Mouse (Mus musculus) kidney, adult 8-10 months (tissue): ENCODE measurements around the gene Ltbp2.

Source experiments
- DNase-seq, 2 experiments: peaks; one replicate each; pipeline ENCODE4 v3.0.0; 2022

Gene Ltbp2

DNA sequence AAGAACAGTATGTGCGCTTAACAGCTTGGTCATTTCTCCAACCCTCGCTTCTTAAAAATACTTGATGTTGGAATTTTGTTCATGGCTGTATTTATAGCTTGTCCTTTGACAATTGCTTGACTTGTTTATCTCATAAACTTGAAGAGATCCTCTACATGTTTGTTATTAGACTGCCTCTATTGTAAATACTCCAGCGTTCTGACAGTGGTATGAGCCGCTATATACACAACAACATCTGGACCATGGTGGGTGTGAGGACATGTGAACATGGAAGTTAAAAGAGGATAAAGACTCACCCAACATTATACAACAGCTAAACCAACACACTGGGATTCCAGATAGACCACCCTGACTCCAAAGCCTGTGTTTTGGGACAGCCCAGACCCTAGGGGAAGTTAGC, 41.6 kb downstream of the Ltbp2 start:
- DNase-seq: no peak

DNA sequence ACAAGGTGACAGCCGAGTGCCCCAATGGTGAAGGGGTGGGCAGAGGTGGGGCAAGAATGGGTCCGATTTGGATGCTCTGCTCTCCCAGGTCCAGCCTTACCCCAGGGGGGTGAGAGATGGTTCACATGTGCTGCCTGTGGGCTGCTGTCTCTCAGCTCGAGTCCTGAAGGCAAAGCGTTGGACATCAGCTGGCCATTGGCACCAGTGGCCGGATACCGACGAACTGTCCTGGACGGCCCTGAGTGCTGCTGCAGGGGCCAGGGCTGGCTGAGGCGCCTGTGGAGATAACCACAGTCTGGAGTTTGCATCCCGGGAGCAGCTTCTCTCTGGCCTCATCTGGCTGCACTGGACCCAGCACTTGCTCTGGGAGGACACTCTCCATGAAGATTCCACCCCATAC, 44.7 kb downstream of the Ltbp2 start:
- no peak for DNase-seq

DNA sequence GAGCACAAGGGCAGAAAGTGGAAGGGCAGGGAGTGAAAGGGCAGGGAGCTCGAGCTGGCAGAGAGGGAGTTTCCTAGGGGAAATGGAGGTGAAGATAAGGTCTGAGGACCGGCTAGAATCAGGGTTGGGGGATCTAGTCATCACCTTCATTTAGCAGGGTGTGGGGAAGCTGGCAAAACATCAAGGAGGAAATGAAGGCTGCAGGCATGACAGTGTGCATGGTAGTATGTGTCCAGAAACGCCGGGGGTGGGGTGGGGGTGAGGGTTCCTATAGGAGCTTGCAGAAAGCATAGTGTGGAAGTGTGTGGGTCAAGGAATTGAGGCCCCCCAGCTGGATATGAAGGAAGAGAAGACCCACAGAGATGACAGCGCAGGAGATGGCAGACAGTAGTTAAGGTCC, 45.2 kb downstream of the Ltbp2 start:
- DNase-seq: no peak

DNA sequence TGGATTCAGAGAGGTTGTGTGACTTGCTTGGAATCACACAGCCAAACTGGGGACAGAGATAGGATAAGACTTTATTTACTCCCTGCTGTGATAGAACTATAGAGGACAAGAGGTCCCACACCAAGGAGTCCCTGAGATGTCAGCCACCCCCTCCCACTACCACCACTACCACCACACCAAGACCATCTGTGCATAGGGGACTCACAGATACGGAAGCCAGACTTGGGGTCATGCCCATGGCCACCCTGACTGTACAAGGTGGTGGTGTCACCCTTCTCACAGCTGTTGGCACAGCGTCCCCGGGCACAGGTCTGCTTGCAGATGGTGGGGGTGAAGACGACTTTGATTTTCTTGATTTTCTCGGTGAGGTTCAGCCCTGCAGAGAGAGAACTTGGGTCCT, 45.9 kb downstream of the Ltbp2 start:
- DNase-seq: no peak

DNA sequence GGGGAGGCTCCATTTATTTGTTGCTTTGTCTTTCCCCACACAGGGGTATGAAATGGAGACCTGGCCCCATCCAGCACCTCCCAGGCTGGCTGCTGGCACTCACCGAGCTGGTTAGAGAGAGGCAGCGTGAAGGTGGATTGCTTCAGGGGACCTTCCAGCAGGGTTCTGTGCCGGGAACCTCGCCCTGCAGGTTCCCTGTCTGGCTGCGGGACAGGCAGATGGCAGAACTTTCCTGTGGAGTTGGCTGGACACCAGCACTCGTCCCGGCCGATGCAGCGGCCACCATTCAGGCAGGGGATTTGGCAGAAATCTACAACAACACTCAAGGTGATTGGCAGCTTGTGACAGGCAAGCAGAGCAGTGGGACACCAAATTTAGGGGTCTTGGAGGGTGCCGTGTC, 46.4 kb downstream of the Ltbp2 start:
- no peak for DNase-seq

GRCm38 (mm10) chr12:84829109-84829724, 47.1 kb downstream of the Ltbp2 start:
- no peak for DNase-seq

DNA sequence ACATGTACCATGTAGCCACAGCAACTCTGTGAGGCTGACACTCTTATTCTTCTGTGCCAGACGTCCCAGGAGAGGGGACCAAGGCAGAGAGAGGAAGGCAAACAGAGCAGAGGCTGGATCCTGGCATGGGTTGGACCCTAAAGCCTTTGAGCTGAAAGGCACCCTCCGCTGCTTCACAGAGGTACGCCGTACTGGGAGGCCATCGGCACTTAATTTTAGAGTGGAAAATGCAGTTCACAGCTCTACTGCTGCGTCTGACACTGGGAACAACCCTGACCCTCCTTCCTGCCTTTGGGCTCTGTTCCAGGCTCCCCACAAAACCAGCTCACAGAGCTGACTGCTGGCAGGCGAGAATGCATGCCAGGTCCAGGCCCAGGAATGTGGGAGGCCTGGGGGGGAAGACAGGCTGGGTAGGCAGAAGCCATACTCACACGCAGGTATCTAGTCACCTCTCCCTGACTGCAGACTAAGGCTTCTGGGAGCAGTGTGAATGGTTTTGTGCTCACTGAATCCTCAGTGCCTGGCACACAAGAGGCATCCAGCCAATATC, 48.9 kb downstream of the Ltbp2 start:
- DNase-seq: no peak

DNA sequence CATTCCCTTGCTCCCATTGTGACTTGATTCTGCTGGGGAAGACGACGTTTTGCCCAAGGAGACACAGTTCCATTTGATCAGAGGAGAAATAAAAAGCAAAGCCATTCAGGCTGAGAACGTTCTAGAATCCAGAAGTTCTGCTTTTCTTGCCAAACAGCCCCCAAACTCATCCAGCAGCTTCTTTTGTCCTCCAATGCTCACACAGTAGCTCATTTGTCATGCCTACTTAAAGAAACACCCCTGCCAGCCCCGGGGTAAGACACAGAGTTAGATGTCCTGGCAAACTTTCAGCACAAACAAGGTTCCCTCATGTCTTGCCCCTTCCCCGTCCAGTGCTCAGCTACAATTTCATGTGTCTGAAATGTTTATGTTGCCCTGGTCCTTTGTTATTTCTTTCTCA, 52.1 kb downstream of the Ltbp2 start:
- no peak for DNase-seq

GRCm38 (mm10) chr12:84823601-84824000, 52.7 kb downstream of the Ltbp2 start:
- no peak for DNase-seq

DNA sequence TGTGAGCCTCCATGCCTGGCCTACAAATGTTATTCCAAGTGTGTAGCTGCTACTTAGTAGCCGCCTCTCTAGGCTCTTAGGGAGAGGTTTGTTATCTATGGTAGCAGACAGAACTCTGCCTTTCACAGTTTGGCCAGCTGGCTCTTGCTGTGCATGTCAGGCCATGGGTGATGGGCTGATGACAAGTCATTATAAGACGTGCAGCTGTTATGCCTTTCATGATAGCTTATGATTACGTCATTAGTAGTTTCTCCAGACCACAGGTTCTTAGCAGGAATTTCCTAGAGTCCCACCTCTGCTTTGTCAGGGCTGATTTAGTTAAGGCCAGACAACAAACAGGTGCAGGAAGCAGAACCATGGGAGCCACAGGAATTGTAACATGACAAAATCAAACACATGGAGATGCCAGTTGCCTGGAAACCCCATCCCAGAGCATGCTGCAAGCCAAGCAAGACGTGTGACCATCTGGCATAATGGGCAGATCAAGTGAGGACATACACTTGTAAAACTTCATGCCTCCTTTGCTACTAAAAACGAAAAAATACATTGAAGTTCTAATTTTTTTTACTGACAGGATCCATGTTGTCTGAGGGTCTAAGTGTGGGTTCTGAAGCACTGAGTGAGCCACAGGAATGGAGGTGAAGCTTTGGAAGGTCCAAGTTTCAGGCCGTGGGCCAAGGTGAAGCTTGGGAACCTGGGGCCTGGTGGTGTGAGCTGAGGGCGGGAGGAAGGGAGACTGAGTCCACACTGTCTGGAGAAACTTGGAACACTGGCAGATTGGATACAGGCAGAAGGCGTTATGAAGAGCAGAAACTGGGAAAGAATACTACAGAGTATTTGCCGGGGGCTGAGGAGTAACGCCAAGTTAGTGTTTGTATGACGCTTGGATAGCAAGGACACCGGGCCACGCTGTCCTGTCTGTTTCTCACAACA, 56.8 kb downstream of the Ltbp2 start:
- DNase-seq: no peak

GRCm38 (mm10) chr12:84818496-84818895, 57.8 kb downstream of the Ltbp2 start:
- DNase-seq: no peak

GRCm38 (mm10) chr12:84814663-84815325, 61.5 kb downstream of the Ltbp2 start:
- DNase-seq: no peak

DNA sequence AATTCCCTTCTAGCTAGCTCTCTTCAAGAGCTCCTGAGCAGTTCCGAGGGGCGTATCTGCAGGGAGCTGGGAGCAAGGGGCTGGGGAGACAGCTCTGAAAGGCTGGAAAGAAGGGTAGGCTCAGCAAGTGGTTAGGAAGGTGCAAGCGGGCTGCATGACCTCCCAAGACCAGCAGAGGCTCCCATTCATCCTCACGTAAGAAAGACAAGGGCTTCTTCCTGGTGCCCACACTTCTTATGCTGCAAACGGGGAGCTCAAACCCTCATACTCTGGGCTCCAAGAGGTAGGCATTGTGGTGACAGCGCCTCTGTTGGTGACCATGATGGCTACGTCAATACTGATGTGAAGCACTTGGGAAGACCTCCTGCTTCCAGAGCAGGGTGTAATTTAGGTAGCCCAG, 62.6 kb downstream of the Ltbp2 start:
- no peak for DNase-seq

DNA sequence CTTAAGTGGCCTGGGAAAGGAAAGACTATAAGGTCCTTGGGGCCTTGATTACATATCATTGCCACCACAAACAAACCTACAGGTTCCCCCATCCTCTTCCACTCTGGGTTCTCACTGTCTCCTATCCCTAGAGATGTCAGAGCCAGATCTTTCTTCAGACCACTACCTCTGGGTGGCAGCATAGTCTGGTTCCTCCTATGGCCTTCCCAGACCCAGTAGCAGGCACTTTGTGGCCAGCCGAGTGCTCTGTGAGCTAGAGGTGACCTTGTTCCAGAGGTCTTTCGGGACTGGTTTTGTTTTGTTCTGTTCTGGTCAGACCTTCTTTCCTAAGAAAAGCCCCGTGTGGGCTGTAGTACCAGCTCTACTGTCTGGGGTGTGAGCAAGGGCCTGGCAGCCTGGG, 64.3 kb downstream of the Ltbp2 start:
- DNase-seq: peak; percentile 16 to 31

GRCm38 (mm10) chr12:84811510-84811909, 64.8 kb downstream of the Ltbp2 start:
- no peak for DNase-seq

DNA sequence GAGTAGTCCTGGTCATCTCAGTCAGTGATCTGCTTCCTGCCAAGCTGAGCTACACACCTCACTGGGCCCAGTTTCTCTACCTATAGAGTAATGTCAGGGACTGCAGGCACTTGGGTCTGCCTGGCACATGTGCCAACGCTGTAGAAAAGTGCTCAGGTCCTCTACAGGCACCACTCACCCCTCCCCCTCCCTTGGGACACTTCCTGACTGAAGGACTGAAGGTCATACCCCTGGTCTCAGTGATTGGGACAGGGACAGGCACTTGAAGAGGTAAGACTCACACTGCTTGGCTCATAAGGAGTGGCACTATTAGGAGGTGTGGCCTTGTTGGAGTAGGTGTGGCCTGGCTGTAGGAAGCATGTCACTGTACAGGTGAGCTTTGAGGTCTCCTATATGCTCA, 65.5 kb downstream of the Ltbp2 start:
- no peak for DNase-seq

DNA sequence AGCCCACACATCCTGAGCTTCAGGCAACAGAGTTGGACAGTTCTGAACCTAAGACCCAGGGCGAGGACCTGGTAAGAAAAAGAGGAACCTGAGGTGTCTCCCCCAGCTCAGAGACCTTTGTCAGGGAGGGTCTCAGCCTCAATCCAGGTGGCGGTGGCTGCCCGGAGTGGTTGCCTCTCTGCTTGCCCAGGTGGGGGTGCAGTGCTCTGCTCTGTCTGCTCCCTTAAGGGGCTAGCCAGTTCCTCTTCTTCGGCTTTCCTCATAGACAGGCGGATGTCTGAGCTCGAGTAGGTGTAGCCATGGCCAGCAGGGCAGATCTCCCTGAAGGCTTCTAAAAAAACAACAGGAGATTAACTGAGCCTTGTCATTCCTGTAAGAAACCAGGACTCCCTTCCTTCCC, 67.3 kb downstream of the Ltbp2 start:
- DNase-seq: no peak

GRCm38 (mm10) chr12:84807351-84807750, 69.0 kb downstream of the Ltbp2 start:
- no peak for DNase-seq

DNA sequence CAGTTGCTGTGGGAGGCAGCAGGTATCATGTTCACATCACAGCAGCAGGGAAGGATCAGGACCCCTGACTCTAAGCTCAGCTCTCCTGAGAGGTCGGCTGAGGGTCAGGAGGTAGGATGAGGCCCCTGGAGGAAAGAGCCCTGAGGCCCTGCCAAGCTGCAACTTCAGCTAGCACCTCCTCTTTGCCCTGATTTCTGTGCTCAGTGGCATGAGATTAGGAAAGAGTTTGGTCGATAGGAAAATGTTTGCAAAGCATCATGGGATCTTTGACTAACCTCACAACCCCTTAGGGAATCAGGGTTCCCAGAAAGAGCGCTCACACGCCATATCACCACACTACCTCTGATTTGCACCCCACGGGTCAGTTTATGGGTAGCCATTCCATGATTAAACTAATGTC, 69.6 kb downstream of the Ltbp2 start:
- DNase-seq: no peak

DNA sequence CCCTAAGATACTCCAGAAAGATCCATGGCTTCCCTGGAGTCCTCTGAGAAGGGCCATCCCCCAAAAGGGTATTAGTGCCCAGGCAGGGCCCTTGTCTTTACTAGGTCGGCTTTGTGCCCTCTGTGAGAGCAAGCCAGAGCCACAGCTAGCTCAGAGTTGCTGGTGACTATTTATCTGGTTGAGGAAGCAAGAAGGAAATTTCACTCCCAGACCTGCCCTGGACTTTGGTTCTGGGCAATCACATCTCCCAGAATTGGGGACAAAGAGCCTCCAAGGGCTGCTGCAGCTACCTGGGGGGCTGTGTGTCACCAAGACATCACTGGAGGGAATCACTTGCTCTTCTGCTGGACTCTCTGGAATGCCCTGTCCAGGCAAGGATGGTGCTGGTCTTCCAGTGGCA, 70.3 kb downstream of the Ltbp2 start:
- DNase-seq: no peak

DNA sequence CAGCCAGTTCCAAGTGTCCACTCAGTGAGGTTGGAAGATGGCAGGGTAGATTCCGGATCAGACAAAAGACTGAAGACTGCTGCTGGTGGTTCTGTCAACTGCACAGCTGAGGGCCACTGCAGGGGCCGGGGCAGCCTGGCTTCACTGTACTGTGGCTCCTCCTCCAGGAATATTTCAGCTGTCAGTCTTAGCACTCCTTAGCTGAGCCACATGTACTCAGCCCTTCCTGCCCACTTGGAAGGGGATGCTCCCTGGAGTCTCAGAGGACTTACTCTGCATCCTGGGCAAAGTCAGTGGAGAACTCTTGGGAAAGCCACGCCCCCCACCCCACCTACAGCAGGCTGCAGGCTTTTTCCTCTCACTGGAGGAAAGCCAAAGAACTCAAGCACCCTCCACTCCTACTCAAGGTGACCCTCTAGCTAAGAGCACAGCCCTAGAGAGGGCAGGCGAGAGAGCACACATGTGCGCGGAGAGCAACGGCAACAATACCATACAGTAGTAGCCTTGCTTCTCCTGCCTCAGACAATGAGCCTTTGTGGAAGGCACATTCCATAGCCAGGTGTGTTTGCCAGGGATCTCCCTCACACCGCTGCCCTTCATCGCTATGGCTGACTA, 71.0 kb downstream of the Ltbp2 start:
- peak in 1 of 2 experiments; percentile 16 for DNase-seq

- no peak for DNase-seq
These were observed 73.7 kb downstream of the Ltbp2 start for GRCm38 (mm10) chr12:84802625-84803024.

DNA sequence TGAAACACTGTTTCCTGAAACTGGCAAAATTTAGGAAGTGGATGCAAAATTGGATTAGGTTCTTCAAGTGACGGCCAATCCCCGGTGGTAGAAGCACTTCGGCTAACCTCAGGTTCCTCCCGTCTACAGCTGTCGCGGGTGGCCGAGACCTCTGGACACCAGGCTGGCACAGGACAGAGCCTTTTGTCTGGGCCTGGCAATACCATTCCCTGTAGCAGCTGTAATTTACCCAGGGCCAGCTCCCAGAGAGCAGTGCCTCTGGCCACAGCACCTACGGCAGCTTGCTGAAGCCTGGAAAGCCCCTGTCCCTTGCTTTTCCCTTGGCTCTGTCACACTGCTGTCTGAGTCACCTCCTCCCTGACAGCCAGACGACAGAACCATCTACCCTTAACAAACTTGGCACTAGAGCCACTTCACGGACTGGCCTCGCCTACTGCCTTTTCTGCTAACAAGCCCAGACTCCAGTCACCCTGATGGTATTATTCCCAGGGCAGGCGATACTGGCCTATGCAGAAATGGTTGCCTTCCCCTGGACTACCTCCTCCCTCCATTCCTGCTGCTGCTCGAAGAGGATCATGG, 74.7 kb downstream of the Ltbp2 start:
- DNase-seq: no peak
